Mouse (Mus musculus): ENCODE data around the gene Adipoq. TPM values are rescaled to one million over a fixed set of nuclear protein-coding genes. Genes with fewer than 3 reads are reported as not detected.

The Adipoq gene
- polyA plus RNA-seq, 1 experiment from 2014 or later: 0.21 TPM

- Histone ChIP-seq H3K4me1 (ENCODE audit: insufficient read depth, low read length) (no peaks in the 10 kb centered on the region), H3K4me2 (replicated peaks; ENCODE audit: low read depth, low read length) (peak overlapping the region; percentile 5; the same call in 1 of the 2 replicates), H3K9me3 (ENCODE audit: low read length) (no peaks in the 10 kb centered on the region), H3K36me3 (ENCODE audit: insufficient read depth, low read length) (no peaks in the 10 kb centered on the region), H3K4me3 (ENCODE audit: low read length) (no peak overlapping the region), H3K27ac (ENCODE audit: low read length) (no peak overlapping the region), H3K9ac (replicated peaks; ENCODE audit: low read length) (no peak overlapping the region; the same call in 1 of the 2 replicates), H3K27me3 (ENCODE audit: insufficient read depth, low read length) (no peaks in the 10 kb centered on the region)
- no peak for ATAC-seq (ENCODE audit: low FRiP score, low TSS enrichment)
- WGBS: 17% methylated on average over 11 of the region's 11 CpGs
These were observed 10.8 kb upstream of the Adipoq start for GRCm38 (mm10) chr16:23135421-23136149.

DNA sequence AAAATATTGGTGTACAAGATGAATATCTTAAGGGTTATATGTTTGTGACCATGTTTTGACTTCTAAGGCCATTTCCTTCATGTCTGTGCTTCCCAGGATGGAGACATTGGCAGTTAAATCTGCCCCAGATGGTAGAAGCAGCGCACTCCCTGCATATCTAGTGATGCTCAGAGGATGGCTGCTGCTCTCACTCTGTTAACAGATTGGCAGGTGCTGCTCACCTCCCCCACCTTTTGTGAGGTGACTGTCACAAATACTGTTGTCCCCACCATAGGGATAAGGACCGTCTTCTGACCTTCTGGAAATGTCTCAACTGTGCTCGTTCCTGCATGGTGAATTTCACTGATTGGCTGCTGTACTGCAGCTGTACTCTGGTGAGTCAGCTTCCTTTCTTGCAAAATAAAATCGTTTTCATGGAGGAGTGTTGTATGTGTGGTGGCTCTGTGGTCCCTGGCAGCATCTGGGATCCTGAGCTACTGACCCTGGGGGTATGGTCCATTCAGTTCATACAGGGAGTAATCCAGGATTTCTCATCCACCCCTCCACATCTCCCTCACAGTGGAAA, 9.8 kb upstream of the Adipoq start:
- Histone ChIP-seq H3K27ac (ENCODE audit: low read length) (no peak overlapping the region), H3K4me1 (ENCODE audit: insufficient read depth, low read length) (no peaks in the 10 kb centered on the region), H3K4me3 (ENCODE audit: low read length) (no peak overlapping the region), H3K27me3 (ENCODE audit: insufficient read depth, low read length) (no peaks in the 10 kb centered on the region), H3K9me3 (ENCODE audit: low read length) (no peaks in the 10 kb centered on the region), H3K4me2 (replicated peaks; ENCODE audit: low read depth, low read length) (no peak overlapping the region), H3K9ac (replicated peaks; ENCODE audit: low read length) (no peak overlapping the region), H3K36me3 (ENCODE audit: insufficient read depth, low read length) (no peaks in the 10 kb centered on the region)
- ATAC-seq (ENCODE audit: low FRiP score, low TSS enrichment): no peak
- WGBS: 62% methylated on average over 4 of the region's 4 CpGs

- no peaks in the 10 kb centered on the region for H3K9me3 ChIP-seq (ENCODE audit: low read length)
- H3K27ac ChIP-seq (ENCODE audit: low read length): no peak overlapping the region
- H3K4me2 ChIP-seq (replicated peaks; ENCODE audit: low read depth, low read length): no peak overlapping the region
- H3K4me1 ChIP-seq (ENCODE audit: insufficient read depth, low read length): no peaks in the 10 kb centered on the region
- H3K27me3 ChIP-seq (ENCODE audit: insufficient read depth, low read length): no peaks in the 10 kb centered on the region
- no peak overlapping the region for H3K9ac ChIP-seq (replicated peaks; ENCODE audit: low read length)
- ATAC-seq (ENCODE audit: low FRiP score, low TSS enrichment): no peak
- no peak overlapping the region for H3K4me3 ChIP-seq (ENCODE audit: low read length)
- WGBS: 96% methylated on average over 3 of the region's 3 CpGs
- no peaks in the 10 kb centered on the region for H3K36me3 ChIP-seq (ENCODE audit: insufficient read depth, low read length)
These were observed 5.4 kb upstream of the Adipoq start for GRCm38 (mm10) chr16:23140911-23141310.

- no peaks in the 10 kb centered on the region for H3K9me3 ChIP-seq (ENCODE audit: low read length)
- no peak overlapping the region for H3K27ac ChIP-seq (ENCODE audit: low read length)
- 86% methylated on average over 7 of the region's 7 CpGs for WGBS
- H3K4me2 ChIP-seq (replicated peaks; ENCODE audit: low read depth, low read length): no peak overlapping the region
- H3K9ac ChIP-seq (replicated peaks; ENCODE audit: low read length): no peak overlapping the region
- H3K36me3 ChIP-seq (ENCODE audit: insufficient read depth, low read length): no peaks in the 10 kb centered on the region
- no peaks in the 10 kb centered on the region for H3K4me1 ChIP-seq (ENCODE audit: insufficient read depth, low read length)
- H3K4me3 ChIP-seq (ENCODE audit: low read length): no peak overlapping the region
- no peak for ATAC-seq (ENCODE audit: low FRiP score, low TSS enrichment)
- no peaks in the 10 kb centered on the region for H3K27me3 ChIP-seq (ENCODE audit: insufficient read depth, low read length)
These were observed 2.0 kb upstream of the Adipoq start for GRCm38 (mm10) chr16:23144326-23144725.

GRCm38 (mm10) chr16:23145211-23145610, 1.1 kb upstream of the Adipoq start:
- no peaks in the 10 kb centered on the region for H3K27me3 ChIP-seq (ENCODE audit: insufficient read depth, low read length)
- no peak overlapping the region for H3K9ac ChIP-seq (replicated peaks; ENCODE audit: low read length)
- no peak overlapping the region for H3K27ac ChIP-seq (ENCODE audit: low read length)
- ATAC-seq (ENCODE audit: low FRiP score, low TSS enrichment): no peak
- WGBS: 83% methylated on average over 5 of the region's 5 CpGs
- no peaks in the 10 kb centered on the region for H3K9me3 ChIP-seq (ENCODE audit: low read length)
- no peak overlapping the region for H3K4me3 ChIP-seq (ENCODE audit: low read length)
- H3K4me1 ChIP-seq (ENCODE audit: insufficient read depth, low read length): no peaks in the 10 kb centered on the region
- no peaks in the 10 kb centered on the region for H3K36me3 ChIP-seq (ENCODE audit: insufficient read depth, low read length)
- H3K4me2 ChIP-seq (replicated peaks; ENCODE audit: low read depth, low read length): no peak overlapping the region

DNA sequence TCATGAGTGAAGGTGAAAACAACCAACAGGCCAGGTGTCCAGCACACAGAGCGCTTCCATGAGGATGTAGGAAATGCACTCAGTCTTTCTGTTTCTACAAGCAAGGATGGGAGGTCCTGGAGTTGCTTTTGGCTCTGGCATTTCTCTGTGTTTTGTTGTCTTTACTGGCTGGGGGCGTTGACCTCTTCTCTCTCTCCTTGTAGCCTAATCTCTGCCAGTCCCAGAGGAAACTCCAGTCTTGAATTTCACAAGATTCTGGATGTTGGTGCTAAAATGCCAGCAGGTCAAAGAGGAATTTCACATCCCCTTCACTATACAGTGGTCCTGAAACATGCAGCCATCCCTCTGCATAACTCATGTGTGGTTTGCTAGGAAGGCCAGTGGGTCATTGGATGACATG, 2.6 kb downstream of the Adipoq start:
- no peak overlapping the region for H3K27ac ChIP-seq (ENCODE audit: low read length)
- no peaks in the 10 kb centered on the region for H3K27me3 ChIP-seq (ENCODE audit: insufficient read depth, low read length)
- no peak for ATAC-seq (ENCODE audit: low FRiP score, low TSS enrichment)
- H3K9ac ChIP-seq (replicated peaks; ENCODE audit: low read length): no peak overlapping the region
- H3K9me3 ChIP-seq (ENCODE audit: low read length): no peaks in the 10 kb centered on the region
- WGBS: 53% methylated on average over 2 of the region's 2 CpGs
- H3K36me3 ChIP-seq (ENCODE audit: insufficient read depth, low read length): no peaks in the 10 kb centered on the region
- no peaks in the 10 kb centered on the region for H3K4me1 ChIP-seq (ENCODE audit: insufficient read depth, low read length)
- H3K4me2 ChIP-seq (replicated peaks; ENCODE audit: low read depth, low read length): no peak overlapping the region
- H3K4me3 ChIP-seq (ENCODE audit: low read length): no peak overlapping the region

DNA sequence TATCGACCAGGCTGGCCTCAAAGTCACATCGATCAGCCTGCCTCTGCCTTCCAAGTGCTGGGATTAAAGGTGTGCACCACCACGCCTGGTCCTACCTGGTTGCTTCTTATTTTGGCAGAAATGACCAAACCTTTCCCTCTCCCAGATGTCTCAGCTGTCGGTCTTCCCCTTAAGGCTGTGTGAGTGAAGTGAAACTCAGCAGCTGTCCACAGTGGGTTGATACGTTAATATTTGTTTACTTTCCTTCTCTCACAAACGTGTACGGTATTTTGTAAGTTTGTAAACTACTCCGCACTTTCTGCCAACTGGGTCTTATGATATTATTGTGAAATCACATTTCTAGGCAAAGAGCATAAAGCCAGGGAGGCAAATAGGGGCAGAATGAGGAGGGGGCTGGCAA, 3.1 kb downstream of the Adipoq start:
- Histone ChIP-seq H3K4me2 (replicated peaks; ENCODE audit: low read depth, low read length) (no peak overlapping the region), H3K9ac (replicated peaks; ENCODE audit: low read length) (no peak overlapping the region), H3K9me3 (ENCODE audit: low read length) (no peaks in the 10 kb centered on the region), H3K4me1 (ENCODE audit: insufficient read depth, low read length) (no peaks in the 10 kb centered on the region), H3K27me3 (ENCODE audit: insufficient read depth, low read length) (no peaks in the 10 kb centered on the region), H3K27ac (ENCODE audit: low read length) (no peak overlapping the region), H3K36me3 (ENCODE audit: insufficient read depth, low read length) (no peaks in the 10 kb centered on the region), H3K4me3 (ENCODE audit: low read length) (no peak overlapping the region)
- WGBS: 78% methylated on average over 8 of the region's 8 CpGs
- no peak for ATAC-seq (ENCODE audit: low FRiP score, low TSS enrichment)

- H3K4me3 ChIP-seq (ENCODE audit: low read length): no peak overlapping the region
- ATAC-seq (ENCODE audit: low FRiP score, low TSS enrichment): no peak
- no peaks in the 10 kb centered on the region for H3K36me3 ChIP-seq (ENCODE audit: insufficient read depth, low read length)
- H3K27me3 ChIP-seq (ENCODE audit: insufficient read depth, low read length): no peaks in the 10 kb centered on the region
- no peak overlapping the region for H3K27ac ChIP-seq (ENCODE audit: low read length)
- WGBS: 14% methylated on average over 2 of the region's 2 CpGs
- no peak overlapping the region for H3K4me2 ChIP-seq (replicated peaks; ENCODE audit: low read depth, low read length)
- H3K4me1 ChIP-seq (ENCODE audit: insufficient read depth, low read length): no peaks in the 10 kb centered on the region
- H3K9ac ChIP-seq (replicated peaks; ENCODE audit: low read length): no peak overlapping the region
- H3K9me3 ChIP-seq (ENCODE audit: low read length): no peaks in the 10 kb centered on the region
These were observed 5.1 kb downstream of the Adipoq start for GRCm38 (mm10) chr16:23151423-23151822.

DNA sequence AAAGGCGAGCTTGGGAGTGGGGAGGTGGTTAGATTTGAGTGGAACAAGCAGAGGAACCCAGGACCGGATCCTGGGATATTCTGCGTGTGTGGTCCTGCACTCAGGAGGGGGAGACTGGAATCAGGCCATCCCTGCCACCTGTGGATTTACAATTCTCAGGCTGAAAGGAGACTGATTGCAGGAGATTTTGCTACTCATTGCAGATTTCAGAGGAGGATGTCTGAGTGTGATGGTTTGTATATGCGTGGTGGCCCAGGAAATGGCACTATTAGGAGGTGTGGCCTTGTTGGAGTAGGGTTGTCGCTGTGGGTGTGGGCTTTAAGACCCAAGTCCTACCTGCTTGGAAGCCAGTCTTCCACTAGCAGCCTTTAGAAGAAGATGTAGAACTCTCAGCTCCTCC, 7.9 kb downstream of the Adipoq start:
- no peak for ATAC-seq (ENCODE audit: low FRiP score, low TSS enrichment)
- Histone ChIP-seq H3K4me3 (ENCODE audit: low read length) (no peak overlapping the region), H3K36me3 (ENCODE audit: insufficient read depth, low read length) (no peaks in the 10 kb centered on the region), H3K4me2 (replicated peaks; ENCODE audit: low read depth, low read length) (no peak overlapping the region), H3K27me3 (ENCODE audit: insufficient read depth, low read length) (no peaks in the 10 kb centered on the region), H3K9me3 (ENCODE audit: low read length) (no peaks in the 10 kb centered on the region), H3K4me1 (ENCODE audit: insufficient read depth, low read length) (no peaks in the 10 kb centered on the region), H3K9ac (replicated peaks; ENCODE audit: low read length) (no peak overlapping the region), H3K27ac (ENCODE audit: low read length) (no peak overlapping the region)
- 80% methylated on average over 5 of the region's 5 CpGs for WGBS

DNA sequence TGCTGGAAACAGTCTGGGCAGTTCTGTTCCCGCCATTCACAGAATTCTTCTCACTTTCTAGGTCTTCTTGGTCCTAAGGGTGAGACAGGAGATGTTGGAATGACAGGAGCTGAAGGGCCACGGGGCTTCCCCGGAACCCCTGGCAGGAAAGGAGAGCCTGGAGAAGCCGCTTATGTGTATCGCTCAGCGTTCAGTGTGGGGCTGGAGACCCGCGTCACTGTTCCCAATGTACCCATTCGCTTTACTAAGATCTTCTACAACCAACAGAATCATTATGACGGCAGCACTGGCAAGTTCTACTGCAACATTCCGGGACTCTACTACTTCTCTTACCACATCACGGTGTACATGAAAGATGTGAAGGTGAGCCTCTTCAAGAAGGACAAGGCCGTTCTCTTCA, 10.7 kb downstream of the Adipoq start:
- WGBS: 92% methylated on average over 13 of the region's 13 CpGs
- H3K27me3 ChIP-seq (ENCODE audit: insufficient read depth, low read length): no peaks in the 10 kb centered on the region
- ATAC-seq (ENCODE audit: low FRiP score, low TSS enrichment): no peak

More for the DNA sequence above, 10.7 kb downstream of the Adipoq start:
- H3K4me3 ChIP-seq (ENCODE audit: low read length): no peak overlapping the region
- H3K4me2 ChIP-seq (replicated peaks; ENCODE audit: low read depth, low read length): no peak overlapping the region
- no peaks in the 10 kb centered on the region for H3K9me3 ChIP-seq (ENCODE audit: low read length)
- no peak overlapping the region for H3K27ac ChIP-seq (ENCODE audit: low read length)
- H3K4me1 ChIP-seq (ENCODE audit: insufficient read depth, low read length): no peaks in the 10 kb centered on the region
- no peak overlapping the region for H3K9ac ChIP-seq (replicated peaks; ENCODE audit: low read length)
- no peaks in the 10 kb centered on the region for H3K36me3 ChIP-seq (ENCODE audit: insufficient read depth, low read length)
